Mouse (Mus musculus): ENCODE measurements at regions not wholly inside any gene's neighbourhood (a gene's known extent, or its start where the extent isn't known, plus 50 kb on each side); places are given as distances from the start of the nearest gene placed in this dataset.

- TF ChIP-seq POLR2A (IDR thresholded peaks at IDR 0.05; ENCODE audit: control insufficient read depth in 1 of 2, insufficient read depth in 1 of 2, low read depth in 1 of 2, low read length in 2 of 2, poor library complexity in 1 of 2) = no peak
- no peak for TF ChIP-seq ZKSCAN1 (IDR thresholded peaks at IDR 0.05; ENCODE audit: low read depth, low read length)
- TF ChIP-seq ZNF384 (IDR thresholded peaks at IDR 0.05; ENCODE audit: low read depth, low read length) = no peak
- TF ChIP-seq MAX (IDR thresholded peaks at IDR 0.05; ENCODE audit: low read length) = no peak
- TF ChIP-seq CHD1 (IDR thresholded peaks at IDR 0.05; ENCODE audit: low read depth, low read length) = no peak
- TF ChIP-seq TCF12 (IDR thresholded peaks at IDR 0.05; ENCODE audit: low read depth, low read length) = no peak
- TF ChIP-seq GABPA (IDR thresholded peaks at IDR 0.05; ENCODE audit: low read depth, low read length) = no peak
- no peak for TF ChIP-seq CTCF (IDR thresholded peaks at IDR 0.05 in 2 of 3, conservative IDR thresholded peaks at IDR 0.05 in 1 of 3; ENCODE audit: control insufficient read depth in 1 of 3, insufficient read depth in 1 of 3, low read depth in 2 of 3, low read length in 3 of 3, poor library complexity in 1 of 3, severe bottlenecking in 1 of 3)
- TF ChIP-seq MYC (IDR thresholded peaks at IDR 0.05; ENCODE audit: low read depth, low read length) = no peak
- TF ChIP-seq TBP (IDR thresholded peaks at IDR 0.05; ENCODE audit: low read depth, low read length) = no peak
These were observed 2810.4 kb downstream of the 9330182O14Rik start for GRCm38 (mm10) chr15:42944610-42945009.
